Mouse (Mus musculus) limb, embryonic 15.5 days (tissue): ENCODE data around the gene Fbn1. TPM values are rescaled to one million over a fixed set of nuclear protein-coding genes. Genes with fewer than 3 reads are reported as not detected.

Source experiments
- ATAC-seq: fragments of 200-750 bp; cut with Nextera tagmentation; 2 replicates; pipeline ENCODE4 v1.8.0; 2017; ENCODE audit warnings: low read depth, moderate TSS enrichment; ENCODE audit not compliant: insufficient number of reproducible peaks, low FRiP score, low TSS enrichment
- H3K27ac ChIP-seq: fragments of 300-500 bp; sonication (generic); 2 replicates; pipeline ENCODE4 v1.5.1; 2015; ENCODE audit warnings: moderate library complexity, mild to moderate bottlenecking, inconsistent platforms
- H3K27me3 ChIP-seq: fragments of 300-500 bp; sonication (generic); 2 replicates; pipeline ENCODE4 v1.6.1; 2015; ENCODE audit warnings: inconsistent platforms
- H3K36me3 ChIP-seq: fragments of 300-500 bp; sonication (generic); 2 replicates; pipeline ENCODE4 v1.6.1; 2015; ENCODE audit warnings: inconsistent platforms
- H3K4me1 ChIP-seq: fragments of 300-500 bp; sonication (generic); 2 replicates; pipeline ENCODE4 v1.6.1; 2015; ENCODE audit warnings: inconsistent platforms
- H3K4me2 ChIP-seq: fragments of 300-500 bp; sonication (generic); 2 replicates; pipeline ENCODE4 v1.6.1; 2015; ENCODE audit warnings: mild to moderate bottlenecking, inconsistent platforms
- H3K4me3 ChIP-seq: fragments of 300-500 bp; sonication (generic); 2 replicates; pipeline ENCODE4 v1.5.1; 2015; ENCODE audit warnings: mild to moderate bottlenecking, inconsistent platforms
- H3K9ac ChIP-seq: fragments of 300-500 bp; sonication (generic); 2 replicates; pipeline ENCODE4 v1.6.1; 2015; ENCODE audit warnings: inconsistent platforms
- H3K9me3 ChIP-seq: fragments of 300-500 bp; sonication (generic); 2 replicates; pipeline ENCODE4 v1.6.1; 2016; ENCODE audit warnings: inconsistent platforms
- WGBS: fragments of 180-500 bp; shearing (Covaris S2); methylation state at CpG from one replicate; pipeline ENCODE4 v1.1.7; 2015; 5-methylcytosine and 5-hydroxymethylcytosine counted together
- polyA plus RNA-seq: library from polyadenylated mRNA; unstranded; fragments of >200 nt; fragmentation: Nextera tagmentation; extraction: Ambion mirVana; gene quantifications from 2 replicates; pipeline ENCODE4 v1.2.1, GENCODE M21; 2015

Fbn1 gene
- polyA plus RNA-seq, 1 experiment from 2014 or later: 31.2 TPM

- peak overlapping the region; percentile 17; the same call in 1 of the 2 replicates for H3K27ac ChIP-seq
- H3K9me3 ChIP-seq: no peaks in the 10 kb centered on the region
- WGBS: 38% methylated on average over 8 of the region's 8 CpGs
- H3K4me3 ChIP-seq: no peak overlapping the region
- no peak for ATAC-seq
- H3K4me1 ChIP-seq: peaks cover 22% of the 10 kb centered on the region
- no peaks in the 10 kb centered on the region for H3K36me3 ChIP-seq
- no peak overlapping the region for H3K9ac ChIP-seq
- no peak overlapping the region for H3K4me2 ChIP-seq
- no peaks in the 10 kb centered on the region for H3K27me3 ChIP-seq
These were observed 58.4 kb downstream of the Fbn1 start for GRCm38 (mm10) chr2:125449361-125449760.

- ATAC-seq: no peak
- no peak overlapping the region for H3K4me2 ChIP-seq
- no peaks in the 10 kb centered on the region for H3K27me3 ChIP-seq
- H3K4me3 ChIP-seq: no peak overlapping the region
- 23% methylated on average over 6 of the region's 6 CpGs for WGBS
- H3K9ac ChIP-seq: no peak overlapping the region
- H3K27ac ChIP-seq: peak overlapping the region; percentile 17; the same call in 1 of the 2 replicates
- H3K9me3 ChIP-seq: no peaks in the 10 kb centered on the region
- no peaks in the 10 kb centered on the region for H3K36me3 ChIP-seq
- H3K4me1 ChIP-seq: peaks cover 22% of the 10 kb centered on the region
These were observed 58.9 kb downstream of the Fbn1 start for GRCm38 (mm10) chr2:125448881-125449280.

- no peak for ATAC-seq
- WGBS: 83% methylated on average over 9 of the region's 9 CpGs
- no peak overlapping the region for H3K27ac ChIP-seq
These were observed 60.4 kb downstream of the Fbn1 start for GRCm38 (mm10) chr2:125447274-125447898.

DNA sequence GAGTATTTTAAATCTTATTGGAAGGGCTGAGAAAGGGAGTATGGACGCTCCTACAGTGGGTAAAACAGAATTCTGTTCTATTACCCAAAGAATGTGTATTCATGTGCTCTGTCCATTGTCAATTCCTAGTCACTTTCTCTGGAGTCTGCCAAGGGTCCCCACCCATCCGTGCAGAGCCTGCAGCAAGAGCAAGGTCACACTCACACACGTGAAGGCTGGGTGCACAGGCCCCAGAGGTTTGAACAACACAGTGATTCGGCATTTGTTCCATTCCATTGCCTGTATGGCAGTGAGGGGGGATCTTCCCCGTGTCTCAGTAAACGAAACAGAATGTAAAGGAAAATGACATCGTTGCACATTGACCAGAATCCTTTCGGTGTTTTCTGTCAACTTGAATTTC is 69.4 kb downstream of the Fbn1 start:
- no peak overlapping the region for H3K27ac ChIP-seq
- H3K9me3 ChIP-seq: no peaks in the 10 kb centered on the region
- H3K4me2 ChIP-seq: no peak overlapping the region
- H3K4me3 ChIP-seq: no peak overlapping the region
- H3K9ac ChIP-seq: no peak overlapping the region
- 73% methylated on average over 8 of the region's 8 CpGs for WGBS
- no peak for ATAC-seq
- H3K4me1 ChIP-seq: peaks cover 5% of the 10 kb centered on the region; the same call in 1 of the 2 replicates
- H3K27me3 ChIP-seq: no peaks in the 10 kb centered on the region
- H3K36me3 ChIP-seq: 0 out of 2 replicates have a peak, but pooled peaks cover 5% of the 10 kb centered on the region

More at GRCm38 (mm10) chr2:125447274-125447898, 60.4 kb downstream of the Fbn1 start:
- H3K4me2 ChIP-seq: no peak overlapping the region
- no peaks in the 10 kb centered on the region for H3K9me3 ChIP-seq
- H3K9ac ChIP-seq: no peak overlapping the region
- H3K4me3 ChIP-seq: no peak overlapping the region
- H3K27me3 ChIP-seq: no peaks in the 10 kb centered on the region
- no peaks in the 10 kb centered on the region for H3K36me3 ChIP-seq
- peaks cover 17% of the 10 kb centered on the region for H3K4me1 ChIP-seq

DNA sequence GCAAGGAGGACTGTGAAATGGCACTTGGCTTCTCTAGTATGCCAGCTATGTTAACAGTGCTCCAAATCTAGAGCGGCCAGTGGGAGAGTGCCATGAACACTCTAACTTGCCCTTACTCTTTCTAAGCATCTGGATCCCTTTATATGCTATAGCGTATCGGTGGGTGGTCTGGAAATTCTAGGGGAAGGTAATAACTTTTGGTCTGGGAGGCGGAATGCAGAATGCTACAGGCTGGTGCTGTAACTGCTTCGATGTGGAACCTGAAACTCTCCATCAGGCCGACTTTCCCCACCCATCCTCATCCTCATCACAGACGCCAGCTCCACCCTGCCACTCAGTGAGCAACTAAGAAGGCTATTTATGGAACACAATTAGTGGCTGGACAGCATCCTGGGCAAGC is 71.6 kb downstream of the Fbn1 start:
- ATAC-seq: peak; percentile 58; the same call in 1 of the 2 replicates
- no peak overlapping the region for H3K27ac ChIP-seq

DNA sequence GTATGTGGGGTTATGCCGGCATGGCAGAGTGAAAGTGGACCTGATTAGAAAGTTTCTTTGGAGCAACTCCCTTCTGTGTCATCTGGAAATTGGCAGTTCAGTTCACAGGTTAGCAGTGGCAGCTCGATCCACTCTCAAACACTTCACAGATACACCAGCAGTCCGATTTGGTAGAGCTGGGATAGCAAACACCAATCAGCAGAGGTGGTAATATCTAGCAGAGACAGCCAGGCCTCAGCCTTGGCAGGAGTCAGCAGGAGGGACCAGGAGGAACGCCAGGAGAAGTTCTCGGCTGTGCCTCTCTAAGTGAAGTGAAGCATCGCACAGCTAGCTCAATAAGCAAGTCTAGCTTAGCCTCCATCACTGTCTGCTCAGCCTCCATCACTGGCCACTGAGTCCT is 74.3 kb downstream of the Fbn1 start:
- H3K4me1 ChIP-seq: peaks cover 25% of the 10 kb centered on the region
- ATAC-seq: no peak
- no peak overlapping the region for H3K4me3 ChIP-seq
- H3K9ac ChIP-seq: no peak overlapping the region
- no peaks in the 10 kb centered on the region for H3K9me3 ChIP-seq
- H3K27ac ChIP-seq: no peak overlapping the region
- H3K36me3 ChIP-seq: 0 out of 2 replicates have a peak, but pooled peaks cover 5% of the 10 kb centered on the region
- no peak overlapping the region for H3K4me2 ChIP-seq
- no peaks in the 10 kb centered on the region; the same call in 1 of the 2 replicates for H3K27me3 ChIP-seq
- 92% methylated on average over 6 of the region's 6 CpGs for WGBS

More for the DNA sequence above, 71.6 kb downstream of the Fbn1 start:
- Histone ChIP-seq H3K4me2 (no peak overlapping the region), H3K4me3 (no peak overlapping the region), H3K4me1 (peaks cover 15% of the 10 kb centered on the region), H3K27me3 (no peaks in the 10 kb centered on the region), H3K9ac (no peak overlapping the region), H3K36me3 (0 out of 2 replicates have a peak, but pooled peaks cover 5% of the 10 kb centered on the region), H3K9me3 (no peaks in the 10 kb centered on the region)
- 27% methylated on average over 7 of the region's 7 CpGs for WGBS

- no peak overlapping the region for H3K27ac ChIP-seq
- ATAC-seq: no peak
- H3K36me3 ChIP-seq: 0 out of 2 replicates have a peak, but pooled peaks cover 5% of the 10 kb centered on the region
- 36% methylated on average over 6 of the region's 6 CpGs for WGBS
- no peaks in the 10 kb centered on the region; the same call in 1 of the 2 replicates for H3K27me3 ChIP-seq
- no peaks in the 10 kb centered on the region for H3K9me3 ChIP-seq
- H3K4me1 ChIP-seq: peaks cover 25% of the 10 kb centered on the region
- no peak overlapping the region for H3K9ac ChIP-seq
- H3K4me2 ChIP-seq: no peak overlapping the region
- no peak overlapping the region for H3K4me3 ChIP-seq
These were observed 76.3 kb downstream of the Fbn1 start for GRCm38 (mm10) chr2:125431491-125431890.

DNA sequence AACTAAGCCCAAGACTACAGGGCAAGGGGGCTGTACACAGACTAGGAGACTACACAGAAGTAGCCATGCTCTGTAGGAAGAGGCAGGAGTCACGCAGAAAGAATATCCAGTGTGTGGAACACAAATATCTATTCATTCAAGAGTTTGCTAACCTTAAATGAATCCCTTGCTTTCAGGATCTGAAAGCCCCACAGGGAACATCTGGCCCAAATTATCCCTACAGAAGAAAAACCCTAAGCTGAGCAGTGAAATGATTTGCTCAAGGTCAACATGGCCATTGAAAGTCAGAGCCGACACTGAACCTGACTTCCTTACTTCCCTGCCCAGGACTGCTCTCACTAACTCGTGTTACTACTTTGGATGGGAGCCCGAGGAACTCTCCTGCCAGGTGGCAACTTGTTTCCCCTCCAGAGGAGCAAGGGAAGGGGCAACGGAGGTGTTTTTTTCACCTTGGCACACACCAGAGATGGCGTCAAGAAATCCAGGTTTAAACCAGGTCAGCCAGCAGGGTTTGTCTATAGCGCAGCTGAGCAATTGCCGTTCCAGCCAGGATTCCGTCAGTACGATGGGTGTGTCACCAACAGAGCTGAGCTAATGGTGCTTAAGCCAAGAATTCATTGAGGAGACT is 78.9 kb downstream of the Fbn1 start:
- no peaks in the 10 kb centered on the region; the same call in 1 of the 2 replicates for H3K27me3 ChIP-seq
- ATAC-seq: no peak
- no peaks in the 10 kb centered on the region for H3K9me3 ChIP-seq
- 31% methylated on average over 10 of the region's 10 CpGs for WGBS
- H3K4me3 ChIP-seq: no peak overlapping the region
- H3K9ac ChIP-seq: no peak overlapping the region
- H3K36me3 ChIP-seq: 0 out of 2 replicates have a peak, but pooled peaks cover 3% of the 10 kb centered on the region
- H3K27ac ChIP-seq: no peak overlapping the region
- no peak overlapping the region for H3K4me2 ChIP-seq
- peaks cover 23% of the 10 kb centered on the region for H3K4me1 ChIP-seq

GRCm38 (mm10) chr2:125420604-125421003 is 87.2 kb downstream of the Fbn1 start:
- Histone ChIP-seq H3K4me3 (no peak overlapping the region), H3K27ac (no peak overlapping the region), H3K4me1 (no peaks in the 10 kb centered on the region), H3K36me3 (0 out of 2 replicates have a peak, but pooled peaks cover 2% of the 10 kb centered on the region), H3K27me3 (no peaks in the 10 kb centered on the region), H3K9me3 (no peaks in the 10 kb centered on the region), H3K4me2 (no peak overlapping the region), H3K9ac (no peak overlapping the region)
- WGBS: 47% methylated on average over 9 of the region's 9 CpGs
- no peak for ATAC-seq

GRCm38 (mm10) chr2:125419681-125420080 is 88.1 kb downstream of the Fbn1 start:
- Histone ChIP-seq H3K27me3 (no peaks in the 10 kb centered on the region), H3K36me3 (0 out of 2 replicates have a peak, but pooled peaks cover 2% of the 10 kb centered on the region), H3K4me3 (no peak overlapping the region), H3K9ac (no peak overlapping the region), H3K9me3 (no peaks in the 10 kb centered on the region), H3K27ac (no peak overlapping the region), H3K4me2 (no peak overlapping the region), H3K4me1 (no peaks in the 10 kb centered on the region)
- WGBS: 67% methylated on average over 4 of the region's 4 CpGs
- no peak for ATAC-seq

DNA sequence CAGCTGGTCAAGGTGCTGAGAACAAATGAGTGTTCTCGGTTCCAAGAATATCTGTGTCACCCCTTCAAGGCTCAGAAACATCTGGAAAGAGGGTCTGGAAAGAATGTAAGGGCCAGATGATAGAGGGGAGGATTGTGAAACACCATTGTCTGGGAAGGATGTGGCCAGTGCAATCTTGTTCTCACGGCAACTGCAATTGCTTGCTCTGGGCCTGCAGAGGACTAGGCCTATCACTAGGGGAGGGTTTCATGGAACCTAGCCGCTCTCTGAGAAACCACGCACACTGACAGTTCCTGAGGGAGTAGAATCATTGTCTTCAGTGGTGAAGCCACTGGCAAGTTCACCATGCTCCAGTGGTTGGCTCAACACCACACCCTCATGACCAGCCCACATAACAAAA is 89.2 kb downstream of the Fbn1 start:
- Histone ChIP-seq H3K9ac (no peak overlapping the region), H3K27ac (no peak overlapping the region), H3K4me1 (no peaks in the 10 kb centered on the region), H3K36me3 (0 out of 2 replicates have a peak, but pooled peaks cover 2% of the 10 kb centered on the region), H3K4me3 (no peak overlapping the region), H3K27me3 (no peaks in the 10 kb centered on the region), H3K4me2 (no peak overlapping the region), H3K9me3 (no peaks in the 10 kb centered on the region)
- 83% methylated on average over 4 of the region's 4 CpGs for WGBS
- ATAC-seq: no peak

DNA sequence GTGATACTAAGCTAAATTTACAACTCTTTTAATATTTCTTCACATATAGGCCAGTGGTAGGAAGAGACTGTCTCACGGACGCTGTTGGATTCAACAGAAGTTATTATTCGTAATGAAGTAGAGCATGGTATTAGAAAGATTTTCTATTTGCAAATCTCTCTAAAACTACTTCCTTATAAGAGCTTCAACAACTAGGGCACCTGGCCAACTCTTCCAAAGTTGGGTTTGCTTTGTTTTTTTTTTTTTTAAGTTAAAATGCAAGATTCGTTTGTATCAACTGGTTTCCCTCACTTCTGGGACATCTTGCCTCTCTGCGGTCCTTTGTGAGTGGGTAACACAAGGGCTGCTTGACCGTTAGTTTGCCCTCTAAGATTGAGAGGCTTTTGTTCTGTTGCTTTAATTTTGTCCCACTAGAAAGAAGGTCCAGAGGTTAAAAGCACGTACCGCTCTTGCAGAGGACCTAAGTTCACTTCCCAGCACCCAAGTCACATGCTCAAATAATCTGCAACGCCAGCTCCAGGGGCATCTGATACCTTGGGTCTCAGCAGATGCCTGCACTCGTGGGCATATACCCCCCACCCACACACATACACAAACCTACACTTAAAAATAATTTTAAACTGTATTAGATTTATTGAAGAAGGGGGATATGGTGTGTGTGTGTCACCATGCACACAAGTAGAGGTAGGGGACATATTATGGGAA is 91.1 kb downstream of the Fbn1 start:
- Histone ChIP-seq H3K27me3 (no peaks in the 10 kb centered on the region), H3K9me3 (no peaks in the 10 kb centered on the region), H3K36me3 (peaks cover 8% of the 10 kb centered on the region; the same call in 1 of the 2 replicates), H3K9ac (no peak overlapping the region), H3K4me2 (no peak overlapping the region), H3K4me3 (no peak overlapping the region), H3K4me1 (no peaks in the 10 kb centered on the region), H3K27ac (no peak overlapping the region)
- no peak for ATAC-seq
- WGBS: 85% methylated on average over 10 of the region's 10 CpGs
